Comparison of ENCODE assay signal across 10 mouse cellular contexts in the genomic region with DNA sequence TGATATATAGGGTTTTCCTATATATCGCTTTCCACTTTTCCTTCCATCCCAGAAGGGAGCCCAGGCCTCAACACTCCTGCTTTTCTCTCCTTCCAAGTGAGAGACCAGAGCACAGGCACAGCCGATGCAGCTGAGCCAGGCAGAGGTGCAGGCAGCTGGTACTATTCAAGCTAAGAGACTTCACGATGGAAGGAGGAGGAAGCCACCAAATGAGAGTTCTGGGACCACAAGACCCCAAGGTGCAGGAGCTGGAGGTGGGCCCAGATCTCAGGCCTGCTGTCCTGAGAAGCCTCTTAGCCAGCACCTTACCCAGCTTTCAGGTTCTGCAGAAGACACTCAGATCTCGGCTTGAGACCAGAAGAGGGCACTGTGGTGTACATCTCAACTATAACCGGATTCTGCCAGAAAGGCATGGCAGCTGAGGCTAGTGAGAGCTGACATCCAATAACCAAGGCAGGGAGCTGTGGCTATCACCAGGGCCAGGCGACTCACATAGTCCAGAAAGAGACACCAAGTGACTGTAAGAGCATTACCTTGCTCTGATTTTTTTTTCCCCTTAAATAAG. TPM values are rescaled to one million over a fixed set of nuclear protein-coding genes. Genes with fewer than 3 reads are reported as not detected.
A peak's percentile ranks its signal among the peaks of the same experiment; 100 is the strongest.
DNase-seq lines count a peak whose midpoint lies in the region; ATAC-seq and TF ChIP-seq lines count a peak whose summit lies in the region.
"Had no signal": no experiment of that assay in that cellular context is flagged by ENCODE, and none has a peak within 500 bp of the region (broad histone marks: within the 10 kb centered on the region; RNA-seq: fewer than 3 reads in every experiment).

No protein-coding gene starts in this region.

- H3K9me3 ChIP-seq in hindbrain, postnatal 0 days (ENCODE audit: low read length): no peaks in the 10 kb centered on the region
- H3K9me3 ChIP-seq: megakaryocyte, embryonic 14.5 days had no signal

- no peak for TF ChIP-seq POLR2A in brain, embryonic 14.5 days (IDR thresholded peaks at IDR 0.05; ENCODE audit: borderline replicate concordance, extremely low read depth, insufficient read depth, insufficient read length, poor library complexity, severe bottlenecking)

- no peaks in the 10 kb centered on the region for H3K27me3 ChIP-seq in hindbrain, postnatal 0 days (ENCODE audit: insufficient read depth, low read length)
- H3K27me3 ChIP-seq: megakaryocyte, embryonic 14.5 days had no signal

- no peak overlapping the region for H3K4me3 ChIP-seq in hindbrain, postnatal 0 days (ENCODE audit: low read length)

- WGBS in hindbrain, postnatal 0 days: 54% methylated on average over 6 of the region's 6 CpGs

- peak; percentile 34 for DNase-seq in gastrocnemius, adult 18-20 months (ENCODE audit: low spot score)
- DNase-seq in gastrocnemius, postnatal 10 days: no peak
- DNase-seq in B cell, adult 2 months: peak; percentile 66 to 67
- peak; percentile 68 for DNase-seq in brain, embryonic 14.5 days (ENCODE audit: low read depth)
- peak; percentile 73 for DNase-seq in hindbrain, postnatal 0 days (ENCODE audit: low spot score)
- DNase-seq in lung, postnatal 10 days: peak; percentile 70
- peak; percentile 61 for DNase-seq in testis, postnatal 10 days (ENCODE audit: low spot score)
- no peak for DNase-seq in heart, postnatal 10 days

- peaks cover 21% of the 10 kb centered on the region for H3K36me3 ChIP-seq in hindbrain, postnatal 0 days (ENCODE audit: insufficient read depth, low read length)

- intact Hi-C loops in heart, postnatal 10 days (cut with DNase I): loop anchor here (2.0 to 5.0 kb wide), 3 partner anchors 47 to 368 kb away; partner anchors contain the start of gene Cald1

- H3K4me1 ChIP-seq in hindbrain, postnatal 0 days (ENCODE audit: insufficient read depth, low read length): peaks cover 11% of the 10 kb centered on the region

- no peak overlapping the region for H3K9ac ChIP-seq in hindbrain, postnatal 0 days (replicated peaks; ENCODE audit: low read length)

- no peak overlapping the region for H3K27ac ChIP-seq in hindbrain, postnatal 0 days

- peak; percentile 53; the same call in 1 of the 2 replicates for TF ChIP-seq CTCF in brain, embryonic 14.5 days (IDR thresholded peaks at IDR 0.05; ENCODE audit: borderline replicate concordance, extremely low read depth, insufficient read depth, insufficient read length)
- peak; percentile 66 for TF ChIP-seq CTCF in hindbrain, postnatal 0 days (IDR thresholded peaks at IDR 0.05; ENCODE audit: low read depth)

- ATAC-seq in hindbrain, postnatal 0 days: no peak

- H3K4me2 ChIP-seq in hindbrain, postnatal 0 days (ENCODE audit: low read depth, low read length): no peak overlapping the region

RNA-seq across cellular contexts. Expression of gene Cyren, which starts 2.1 kb away (rescaled TPM):
- 1 to 10 TPM; 2.8 to 3.7 TPM for total RNA-seq in gastrocnemius, adult 18-20 months (2021)
- total RNA-seq in gastrocnemius, postnatal 10 days (2021): 1 to 10 TPM; 5.6 TPM
- polyA plus RNA-seq in brain, embryonic 14.5 days (2012; rRNA removed): 12.4 and 13.2 TPM in 2 replicates
- total RNA-seq in hindbrain, postnatal 0 days (2014; rRNA removed): 3.6 and 4.3 TPM in 2 replicates
- polyA plus RNA-seq in hindbrain, postnatal 0 days (2015; fragmentation: Nextera tagmentation; extraction: Ambion mirVana): 4.9 and 5.2 TPM in 2 replicates
- 1 to 10 TPM; 5.3 TPM for total RNA-seq in heart, postnatal 10 days (2021)

RNA-seq across cellular contexts. Expression of gene Tmem140, which starts 17.0 kb away (rescaled TPM):
- 10 to 100 TPM; 30.5 to 42.8 TPM for total RNA-seq in gastrocnemius, adult 18-20 months (2021)
- total RNA-seq in gastrocnemius, postnatal 10 days (2021): 10 to 100 TPM; 12.6 to 12.9 TPM
- 0.68 and 0.71 TPM in 2 replicates for polyA plus RNA-seq in brain, embryonic 14.5 days (2012; rRNA removed)
- 1.3 and 1.7 TPM in 2 replicates for total RNA-seq in hindbrain, postnatal 0 days (2014; rRNA removed)
- polyA plus RNA-seq in hindbrain, postnatal 0 days (2015; fragmentation: Nextera tagmentation; extraction: Ambion mirVana): 0.72 and 0.79 TPM in 2 replicates
- total RNA-seq in heart, postnatal 10 days (2021): 10 to 100 TPM; 16.0 to 19.3 TPM

RNA-seq across cellular contexts. Expression of gene Wdr91, which starts 30.7 kb away (rescaled TPM):
- total RNA-seq in gastrocnemius, adult 18-20 months (2021): 1 to 10 TPM; 4.7 to 6.4 TPM
- 10 to 100 TPM; 12.0 to 15.6 TPM for total RNA-seq in gastrocnemius, postnatal 10 days (2021)
- polyA plus RNA-seq in brain, embryonic 14.5 days (2012; rRNA removed): 26.0 and 31.2 TPM in 2 replicates
- 52.7 and 61.3 TPM in 2 replicates for total RNA-seq in hindbrain, postnatal 0 days (2014; rRNA removed)
- 17.9 and 18.2 TPM in 2 replicates for polyA plus RNA-seq in hindbrain, postnatal 0 days (2015; fragmentation: Nextera tagmentation; extraction: Ambion mirVana)
- total RNA-seq in heart, postnatal 10 days (2021): 10 to 100 TPM; 18.3 to 20.7 TPM

RNA-seq across cellular contexts. Expression of gene Stra8, which starts 40.0 kb away (rescaled TPM):
- not detected for total RNA-seq in gastrocnemius, adult 18-20 months (2021)
- total RNA-seq in gastrocnemius, postnatal 10 days (2021): not detected
- not detected in 2 replicates for polyA plus RNA-seq in brain, embryonic 14.5 days (2012; rRNA removed)
- not detected in 2 replicates for total RNA-seq in hindbrain, postnatal 0 days (2014; rRNA removed)
- not detected in 2 replicates for polyA plus RNA-seq in hindbrain, postnatal 0 days (2015; fragmentation: Nextera tagmentation; extraction: Ambion mirVana)
- total RNA-seq in heart, postnatal 10 days (2021): not detected
- polyA plus RNA-seq: heart, embryonic 14.5 days had no signal

Comparison
In these comparisons a context has a peak if more than half of its experiments do, and no peak if none do; other contexts are left out.
1. DNase-seq: peak in gastrocnemius, adult 18-20 months (single experiment), B cell, adult 2 months (2 of 2), brain, embryonic 14.5 days (single experiment), hindbrain, postnatal 0 days (single experiment), lung, postnatal 10 days (single experiment) and testis, postnatal 10 days (single experiment); none in gastrocnemius, postnatal 10 days (single experiment) and heart, postnatal 10 days (0 of 2).